Mouse (Mus musculus) limb, embryonic 13.5 days (tissue): Measurements from ENCODE around the gene Smg9. TPM values are rescaled to one million over a fixed set of nuclear protein-coding genes. Genes with fewer than 3 reads are reported as not detected.

Experiments used
- ATAC-seq: fragments of 200-750 bp; cut with Nextera tagmentation; 2 replicates; pipeline ENCODE4 v1.8.0; 2017; ENCODE audit warnings: low read depth, moderate number of reproducible peaks, moderate TSS enrichment; ENCODE audit not compliant: low FRiP score
- H3K27ac ChIP-seq: fragments of 300-500 bp; sonication (generic); 2 replicates; pipeline ENCODE4 v1.5.1; 2015; ENCODE audit warnings: inconsistent platforms, mild to moderate bottlenecking, moderate library complexity
- H3K27me3 ChIP-seq: fragments of 300-500 bp; sonication (generic); 2 replicates; pipeline ENCODE4 v1.6.1; 2015; ENCODE audit warnings: mild to moderate bottlenecking, inconsistent platforms
- H3K36me3 ChIP-seq: fragments of 300-500 bp; sonication (generic); 2 replicates; pipeline ENCODE4 v1.6.1; 2015; ENCODE audit warnings: inconsistent platforms, mild to moderate bottlenecking, moderate library complexity
- H3K4me1 ChIP-seq: fragments of 300-500 bp; sonication (generic); 2 replicates; pipeline ENCODE4 v1.6.1; 2015; ENCODE audit warnings: inconsistent platforms
- H3K4me2 ChIP-seq: fragments of 300-500 bp; sonication (generic); replicated peaks from 2 replicates; pipeline ENCODE4 v1.6.1; 2015; ENCODE audit warnings: inconsistent platforms, mild to moderate bottlenecking, moderate library complexity
- H3K4me3 ChIP-seq: fragments of 300-500 bp; sonication (generic); 2 replicates; pipeline ENCODE4 v1.5.1; 2015; ENCODE audit warnings: moderate library complexity, mild to moderate bottlenecking, inconsistent platforms
- H3K9ac ChIP-seq: fragments of 300-500 bp; sonication (generic); 2 replicates; pipeline ENCODE4 v1.6.1; 2015; ENCODE audit warnings: mild to moderate bottlenecking, inconsistent platforms
- H3K9me3 ChIP-seq: fragments of 300-500 bp; sonication (generic); 2 replicates; pipeline ENCODE4 v1.6.1; 2016; ENCODE audit warnings: inconsistent platforms
- WGBS: fragments of 180-500 bp; shearing (Covaris S2); methylation state at CpG from one replicate; pipeline ENCODE4 v1.1.7; 2015; 5-methylcytosine and 5-hydroxymethylcytosine counted together
- polyA plus RNA-seq: library from polyadenylated mRNA; unstranded; fragments of >200 nt; fragmentation: Nextera tagmentation; extraction: Ambion mirVana; gene quantifications from 2 replicates; pipeline ENCODE4 v1.2.1, GENCODE M21; 2015

The Smg9 gene
- polyA plus RNA-seq, 1 experiment from 2014 or later, result 25.1 TPM

- no peak overlapping the region for H3K27ac ChIP-seq
- no peak overlapping the region for H3K9ac ChIP-seq
- no peaks in the 10 kb centered on the region for H3K36me3 ChIP-seq
- ATAC-seq, result no peak
- no peak overlapping the region for H3K4me2 ChIP-seq
- peaks cover 24% of the 10 kb centered on the region for H3K4me1 ChIP-seq
- no peaks in the 10 kb centered on the region for H3K9me3 ChIP-seq
- WGBS, result 83% methylated on average over 7 of the region's 7 CpGs
- no peaks in the 10 kb centered on the region for H3K27me3 ChIP-seq
- no peak overlapping the region for H3K4me3 ChIP-seq
These were observed 30.5 kb upstream of the Smg9 start for GRCm38 (mm10) chr7:24368946-24369345.

GRCm38 (mm10) chr7:24369731-24370541, 29.5 kb upstream of the Smg9 start, which contains the start of gene Kcnn4:
Gene Kcnn4, plus strand, starts transcription at chr7:24370263.
- H3K27me3 ChIP-seq, result no peaks in the 10 kb centered on the region
- 37% methylated on average over 23 of the region's 23 CpGs for WGBS
- no peak within 1 kb of the TSS for H3K27ac ChIP-seq
- no peaks in the 10 kb centered on the region for H3K36me3 ChIP-seq
- H3K4me2 ChIP-seq, result peak within 1 kb of the TSS; percentile 34; the same call in 1 of the 2 replicates
- H3K4me3 ChIP-seq, result peak within 1 kb of the TSS; percentile 1; the same call in 1 of the 2 replicates
- ATAC-seq, result 0 out of 2 replicates have a peak, but pooled peaks have one; percentile 4
- peak within 1 kb of the TSS; percentile 39; the same call in 1 of the 2 replicates for H3K9ac ChIP-seq
- no peaks in the 10 kb centered on the region for H3K9me3 ChIP-seq
- peaks cover 28% of the 10 kb centered on the region for H3K4me1 ChIP-seq

GRCm38 (mm10) chr7:24371012-24371808, 28.2 kb upstream of the Smg9 start:
- Histone ChIP-seq H3K27me3 (no peaks in the 10 kb centered on the region), H3K4me2 (no peak overlapping the region), H3K9me3 (no peaks in the 10 kb centered on the region), H3K36me3 (no peaks in the 10 kb centered on the region), H3K4me1 (peaks cover 28% of the 10 kb centered on the region), H3K4me3 (no peak overlapping the region), H3K9ac (peak overlapping the region; percentile 39; the same call in 1 of the 2 replicates), H3K27ac (no peak overlapping the region)
- WGBS, result 71% methylated on average over 7 of the region's 7 CpGs
- no peak for ATAC-seq

GRCm38 (mm10) chr7:24371809-24372145, 27.6 kb upstream of the Smg9 start:
- ATAC-seq, result no peak
- H3K9ac ChIP-seq, result no peak overlapping the region
- H3K4me3 ChIP-seq, result no peak overlapping the region
- H3K9me3 ChIP-seq, result no peaks in the 10 kb centered on the region
- H3K36me3 ChIP-seq, result no peaks in the 10 kb centered on the region
- no peak overlapping the region for H3K4me2 ChIP-seq
- H3K27ac ChIP-seq, result no peak overlapping the region
- peaks cover 32% of the 10 kb centered on the region for H3K4me1 ChIP-seq
- H3K27me3 ChIP-seq, result 0 out of 2 replicates have a peak, but pooled peaks cover 5% of the 10 kb centered on the region
- WGBS, result 54% methylated on average over 3 of the region's 3 CpGs

GRCm38 (mm10) chr7:24372300-24372699, 27.1 kb upstream of the Smg9 start:
- Histone ChIP-seq H3K4me1 (peaks cover 38% of the 10 kb centered on the region), H3K27me3 (0 out of 2 replicates have a peak, but pooled peaks cover 9% of the 10 kb centered on the region), H3K4me2 (no peak overlapping the region), H3K36me3 (no peaks in the 10 kb centered on the region), H3K4me3 (no peak overlapping the region), H3K9me3 (no peaks in the 10 kb centered on the region), H3K27ac (no peak overlapping the region), H3K9ac (no peak overlapping the region)
- no peak for ATAC-seq
- 80% methylated on average over 8 of the region's 11 CpGs for WGBS

- Histone ChIP-seq H3K27ac (no peak overlapping the region), H3K9ac (no peak overlapping the region), H3K27me3 (0 out of 2 replicates have a peak, but pooled peaks cover 11% of the 10 kb centered on the region), H3K4me1 (peaks cover 43% of the 10 kb centered on the region), H3K4me2 (no peak overlapping the region; the same call in 1 of the 2 replicates), H3K4me3 (no peak overlapping the region), H3K9me3 (no peaks in the 10 kb centered on the region), H3K36me3 (no peaks in the 10 kb centered on the region)
- 64% methylated on average over 4 of the region's 4 CpGs for WGBS
- ATAC-seq, result no peak
These were observed 26.6 kb upstream of the Smg9 start for GRCm38 (mm10) chr7:24372786-24373185.

GRCm38 (mm10) chr7:24373538-24374379, 25.7 kb upstream of the Smg9 start:
- ATAC-seq, result peak; percentile 13; the same call in 1 of the 2 replicates
- H3K4me2 ChIP-seq, result peak overlapping the region; percentile 25
- H3K9ac ChIP-seq, result no peak overlapping the region
- no peaks in the 10 kb centered on the region for H3K36me3 ChIP-seq
- H3K4me1 ChIP-seq, result peaks cover 52% of the 10 kb centered on the region
- 35% methylated on average over 20 of the region's 20 CpGs for WGBS
- H3K9me3 ChIP-seq, result no peaks in the 10 kb centered on the region
- H3K27me3 ChIP-seq, result 0 out of 2 replicates have a peak, but pooled peaks cover 11% of the 10 kb centered on the region
- H3K4me3 ChIP-seq, result no peak overlapping the region
- peak overlapping the region; percentile 39; the same call in 1 of the 2 replicates for H3K27ac ChIP-seq

GRCm38 (mm10) chr7:24376456-24376855, 23.0 kb upstream of the Smg9 start:
- Histone ChIP-seq H3K9me3 (no peaks in the 10 kb centered on the region), H3K27me3 (0 out of 2 replicates have a peak, but pooled peaks cover 11% of the 10 kb centered on the region), H3K9ac (no peak overlapping the region), H3K4me1 (peaks cover 59% of the 10 kb centered on the region), H3K4me3 (no peak overlapping the region), H3K27ac (no peak overlapping the region), H3K4me2 (no peak overlapping the region), H3K36me3 (no peaks in the 10 kb centered on the region)
- ATAC-seq, result no peak
- 85% methylated on average over 8 of the region's 8 CpGs for WGBS

- peak overlapping the region; percentile 36 for H3K4me3 ChIP-seq
- peak overlapping the region; percentile 50 for H3K9ac ChIP-seq
- peak overlapping the region; percentile 66 for H3K4me2 ChIP-seq
- H3K27me3 ChIP-seq, result 0 out of 2 replicates have a peak, but pooled peaks cover 11% of the 10 kb centered on the region
- WGBS, result 5% methylated on average over 49 of the region's 49 CpGs
- H3K36me3 ChIP-seq, result no peaks in the 10 kb centered on the region
- H3K27ac ChIP-seq, result peak overlapping the region; percentile 74
- peak; percentile 57 for ATAC-seq
- H3K9me3 ChIP-seq, result no peaks in the 10 kb centered on the region
- H3K4me1 ChIP-seq, result peaks cover 59% of the 10 kb centered on the region
These were observed 22.1 kb upstream of the Smg9 start for GRCm38 (mm10) chr7:24377091-24377865.

GRCm38 (mm10) chr7:24378049-24378701, 21.2 kb upstream of the Smg9 start:
- peaks cover 54% of the 10 kb centered on the region for H3K4me1 ChIP-seq
- H3K9ac ChIP-seq, result no peak overlapping the region
- H3K4me3 ChIP-seq, result no peak overlapping the region
- no peaks in the 10 kb centered on the region for H3K9me3 ChIP-seq
- no peaks in the 10 kb centered on the region for H3K36me3 ChIP-seq
- 0 out of 2 replicates have a peak, but pooled peaks have one; percentile 20 for ATAC-seq
- peak overlapping the region; percentile 39; the same call in 1 of the 2 replicates for H3K27ac ChIP-seq
- 0 out of 2 replicates have a peak, but pooled peaks cover 11% of the 10 kb centered on the region for H3K27me3 ChIP-seq
- H3K4me2 ChIP-seq, result peak overlapping the region; percentile 14; the same call in 1 of the 2 replicates
- 40% methylated on average over 10 of the region's 10 CpGs for WGBS
